Mouse (Mus musculus) T-helper 2 cell (primary cell): ENCODE results near the gene Zfp385b.

Experiments used
- in situ Hi-C: fragments of 300-600 bp; cut with MboI, MseI; formaldehyde crosslinking; loops from one replicate; pipeline ENCODE4 v1.15.1; 2025; ENCODE audit warnings: high pct_unique_total_duplicates

The Zfp385b gene

DNA sequence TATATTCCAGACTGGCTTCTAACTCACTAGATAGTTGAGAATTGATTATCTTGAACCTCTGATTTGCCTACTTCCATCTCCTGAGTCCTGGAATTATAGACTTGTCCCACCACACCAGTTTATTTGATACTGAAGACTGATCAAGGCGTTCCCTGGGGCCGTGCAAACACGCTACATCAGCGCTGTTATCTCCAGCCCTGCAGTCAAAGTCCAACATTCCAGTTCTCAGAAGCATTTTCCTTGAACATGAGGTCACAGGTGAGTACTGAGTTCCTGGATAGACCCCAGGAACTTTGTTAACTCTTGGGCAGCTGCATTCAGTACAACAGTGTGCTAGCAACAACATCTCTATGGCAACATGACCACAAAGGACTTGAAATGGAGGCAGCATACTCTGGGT lies 297.2 kb downstream of the Zfp385b start:
- in situ Hi-C loops, result no loop called here

DNA sequence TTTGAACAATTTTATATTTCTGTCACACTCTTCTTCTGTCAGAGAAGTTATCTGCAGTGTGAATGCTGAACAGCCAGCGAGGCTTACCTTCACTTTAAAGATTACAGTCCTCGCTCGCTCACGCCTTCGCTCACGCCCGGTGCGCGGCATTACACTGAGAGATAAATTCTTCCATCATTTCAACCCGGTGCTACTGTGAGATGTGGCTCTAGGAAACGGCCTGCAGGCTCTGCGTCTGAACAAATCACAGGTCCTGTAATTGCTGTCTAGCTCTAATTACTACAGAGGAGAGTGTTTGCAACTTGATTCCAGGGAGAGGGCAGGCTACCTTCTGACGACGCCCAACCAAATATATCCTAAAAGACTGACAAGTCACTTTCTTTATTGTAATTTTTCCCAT lies 300.1 kb downstream of the Zfp385b start:
- in situ Hi-C loops, result no loop called here

DNA sequence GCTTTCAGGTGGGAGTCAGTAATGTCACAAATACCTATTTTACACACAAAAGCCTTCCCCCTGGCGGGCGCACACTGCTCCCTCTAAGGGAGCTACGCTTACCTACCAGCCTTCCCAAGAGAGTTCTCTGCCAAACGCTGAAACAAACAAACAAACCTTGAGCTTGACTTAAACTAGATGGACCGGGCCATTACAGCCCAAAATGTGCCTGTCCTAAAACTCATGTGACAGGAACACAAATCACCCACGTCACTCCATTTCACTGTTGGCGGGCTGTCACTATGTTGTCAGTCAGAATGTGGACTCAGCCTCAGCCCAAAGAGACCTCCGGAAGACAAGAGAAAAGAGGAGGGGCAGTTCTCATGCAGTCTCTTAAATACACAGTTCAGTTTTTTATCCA lies 300.7 kb downstream of the Zfp385b start:
- in situ Hi-C loops, result no loop called here

DNA sequence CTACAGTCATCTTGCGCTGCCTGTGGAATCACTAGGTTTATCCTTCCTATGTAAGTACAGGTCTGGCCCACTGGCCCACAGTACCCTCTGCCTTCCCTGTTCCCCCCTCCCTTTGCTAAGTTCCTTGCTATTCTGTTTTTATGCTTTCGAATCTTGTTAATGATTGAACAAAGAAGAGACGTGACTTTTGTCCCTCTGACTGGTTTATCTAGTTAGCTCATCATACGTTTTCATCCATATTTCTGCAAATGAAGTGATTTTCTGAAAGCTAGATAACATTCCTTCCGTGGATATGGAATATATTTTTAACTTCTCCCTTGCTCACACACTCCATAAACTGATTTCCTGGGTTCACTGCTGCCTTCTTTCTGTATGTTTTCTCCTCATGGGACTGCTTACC lies 302.8 kb downstream of the Zfp385b start:
- in situ Hi-C loops, result no loop called here

DNA sequence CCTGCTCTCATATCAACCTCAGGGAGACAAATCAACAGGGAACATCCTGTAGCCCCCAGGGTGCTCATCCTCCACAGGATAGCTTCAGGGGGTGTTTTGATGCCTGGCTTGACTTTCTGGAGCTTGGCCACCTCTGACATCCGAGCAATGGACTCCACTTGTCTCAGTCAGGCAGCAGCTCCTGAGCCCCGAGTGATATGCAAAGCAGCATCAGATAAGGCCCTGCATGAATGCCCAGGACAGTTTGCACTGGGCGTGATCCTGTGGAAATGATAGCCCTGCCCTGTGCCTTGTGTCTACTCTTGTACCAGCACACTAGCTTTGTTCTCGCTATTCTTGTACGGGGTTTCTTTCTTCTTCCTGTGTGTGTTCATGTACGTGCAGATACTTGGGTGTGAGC lies 303.8 kb downstream of the Zfp385b start:
- in situ Hi-C loops, result no loop called here

DNA sequence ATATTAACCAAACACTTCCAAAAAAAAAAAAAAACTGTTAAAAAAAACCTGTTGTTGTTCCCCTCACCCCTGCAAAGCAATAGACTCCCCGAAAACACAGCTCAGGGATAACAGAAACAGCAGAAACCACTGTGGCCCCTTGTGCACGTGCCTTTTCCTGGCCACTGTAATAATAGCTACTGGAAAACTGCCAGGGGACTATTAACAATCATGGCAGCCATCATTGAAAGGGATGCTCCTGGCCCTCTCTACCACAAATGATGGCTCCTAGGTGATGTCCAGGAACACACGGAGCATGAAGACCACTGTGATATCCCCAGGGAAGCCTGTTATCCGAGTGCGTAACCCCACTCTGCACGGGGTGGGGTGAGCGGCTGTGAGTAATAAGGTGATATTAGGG lies 304.4 kb downstream of the Zfp385b start:
- in situ Hi-C loops, result no loop called here

DNA sequence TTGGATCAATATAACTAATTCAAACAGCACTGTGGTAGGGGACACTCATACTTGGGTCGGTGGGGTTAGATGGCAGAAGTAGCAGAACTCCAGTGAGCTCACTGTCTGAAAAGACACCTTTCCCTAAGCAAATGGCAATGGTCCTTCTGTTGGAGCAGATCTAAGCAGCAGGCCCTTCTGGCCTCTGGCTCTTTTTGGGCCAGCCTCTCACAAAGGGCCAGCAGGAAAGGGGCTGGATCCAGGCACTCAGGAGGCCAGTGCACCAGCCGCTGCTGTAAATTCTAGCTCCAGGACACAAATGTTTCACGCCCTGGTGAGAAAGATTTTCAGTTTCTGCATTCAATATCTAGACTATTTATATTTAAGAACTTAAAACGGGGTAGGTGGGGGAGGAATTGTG lies 305.0 kb downstream of the Zfp385b start:
- in situ Hi-C loops, result no loop called here

DNA sequence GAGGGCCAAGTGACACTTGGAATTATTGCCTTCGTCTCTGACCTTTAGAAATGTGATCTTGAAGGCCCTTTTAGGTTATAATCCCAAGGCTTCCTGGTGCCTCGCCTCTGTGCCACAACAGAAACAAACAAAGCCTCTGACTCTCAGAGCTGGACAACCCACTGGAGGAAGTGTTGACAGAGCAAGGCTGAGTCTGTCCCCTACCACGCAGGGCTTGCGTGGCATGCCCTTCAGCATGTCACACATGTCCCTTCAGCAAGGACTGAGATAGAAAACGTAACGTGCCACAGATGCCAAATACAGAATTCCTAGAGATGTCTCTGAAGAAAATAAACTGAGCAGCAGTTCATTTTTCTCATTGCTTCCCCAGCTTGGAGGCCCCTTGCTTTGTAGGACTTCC lies 310.7 kb downstream of the Zfp385b start:
- in situ Hi-C loops, result no loop called here

DNA sequence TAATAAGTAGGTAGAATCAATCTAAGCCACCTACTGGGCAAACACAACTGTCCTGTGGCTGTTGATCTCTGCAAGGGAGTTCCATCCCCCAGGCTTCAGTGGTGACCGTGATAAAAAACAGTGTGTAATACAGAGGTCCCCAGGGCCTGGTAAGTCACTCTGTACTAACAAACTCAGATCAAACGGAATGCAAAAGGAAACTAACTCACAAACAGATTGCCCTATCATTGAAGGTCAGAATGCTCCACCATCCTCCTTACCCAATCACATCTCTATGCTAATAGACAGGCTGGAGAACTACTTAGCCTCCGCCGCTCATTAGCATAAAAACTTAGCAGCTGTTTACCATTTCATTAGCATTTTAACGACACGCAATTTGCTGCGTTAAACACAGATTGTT lies 313.1 kb downstream of the Zfp385b start:
- in situ Hi-C loops, result no loop called here

DNA sequence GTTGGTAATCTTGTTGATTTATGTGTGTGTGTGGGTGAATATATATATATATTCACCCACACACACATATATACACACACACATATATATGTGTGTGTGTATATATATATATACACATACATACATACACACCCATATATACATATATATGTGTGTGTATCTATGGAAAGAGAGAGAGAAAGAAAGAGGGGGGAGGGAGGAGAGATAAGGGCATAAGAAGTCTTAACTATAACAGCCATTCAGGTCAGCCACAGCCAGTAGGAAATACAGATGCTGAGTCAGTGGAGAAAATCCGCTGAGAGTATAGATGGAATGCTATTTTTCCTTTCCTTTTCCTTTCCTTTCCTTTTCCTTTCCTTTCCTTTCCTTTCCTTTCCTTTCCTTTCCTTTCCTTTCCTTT lies 313.8 kb downstream of the Zfp385b start:
- in situ Hi-C loops, result no loop called here

DNA sequence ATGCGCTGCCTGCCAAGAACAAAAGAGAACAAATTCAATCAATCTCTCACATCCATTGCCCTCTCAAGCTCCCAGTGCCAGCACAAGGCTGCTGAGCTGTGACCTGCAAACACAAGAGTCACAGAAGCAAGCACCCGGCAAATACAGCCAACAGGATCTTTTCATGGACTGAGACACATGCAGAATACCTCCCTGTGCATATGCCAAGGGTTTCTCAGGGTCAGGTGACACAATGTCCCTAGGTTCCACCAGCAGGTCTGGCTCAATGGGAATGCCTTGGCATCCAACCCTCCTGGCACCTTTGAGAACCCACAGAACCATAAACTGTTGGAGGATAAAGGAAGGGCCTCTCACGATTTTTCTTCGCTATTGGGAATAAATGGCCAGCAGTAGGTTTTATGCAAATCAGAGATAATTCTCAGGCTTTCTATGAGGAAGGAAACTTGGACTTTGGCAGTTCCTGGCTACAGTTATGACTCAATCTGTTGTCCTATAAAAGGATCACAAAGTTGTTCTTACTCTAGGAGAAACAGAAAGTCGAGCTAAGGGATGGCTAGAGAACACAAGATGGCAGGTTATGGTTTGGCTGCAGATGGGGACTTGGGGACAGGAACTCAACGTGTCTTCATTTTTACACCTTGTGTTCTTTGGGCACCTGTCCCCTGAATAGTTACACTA lies 315.6 kb downstream of the Zfp385b start:
- in situ Hi-C loops, result no loop called here

DNA sequence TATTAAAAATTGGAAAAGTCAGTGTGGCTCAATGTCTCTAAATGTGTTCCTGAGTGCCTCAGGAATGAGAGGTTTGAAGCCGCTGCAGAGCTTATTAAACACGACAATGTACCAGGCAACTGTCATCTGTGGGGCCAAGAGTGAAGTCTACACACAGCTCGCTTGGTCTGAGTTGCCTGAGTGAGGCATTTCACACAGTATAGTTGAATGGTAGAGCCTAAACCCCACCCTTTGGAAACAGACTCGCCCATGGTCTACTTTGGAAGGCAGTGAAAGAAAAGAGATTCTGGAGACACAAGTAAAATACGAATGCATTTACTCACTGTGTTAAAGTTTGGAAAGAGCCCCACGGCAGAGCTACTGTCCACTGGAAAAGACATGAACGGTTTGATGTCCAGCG lies 316.2 kb downstream of the Zfp385b start:
- in situ Hi-C loops, result no loop called here

DNA sequence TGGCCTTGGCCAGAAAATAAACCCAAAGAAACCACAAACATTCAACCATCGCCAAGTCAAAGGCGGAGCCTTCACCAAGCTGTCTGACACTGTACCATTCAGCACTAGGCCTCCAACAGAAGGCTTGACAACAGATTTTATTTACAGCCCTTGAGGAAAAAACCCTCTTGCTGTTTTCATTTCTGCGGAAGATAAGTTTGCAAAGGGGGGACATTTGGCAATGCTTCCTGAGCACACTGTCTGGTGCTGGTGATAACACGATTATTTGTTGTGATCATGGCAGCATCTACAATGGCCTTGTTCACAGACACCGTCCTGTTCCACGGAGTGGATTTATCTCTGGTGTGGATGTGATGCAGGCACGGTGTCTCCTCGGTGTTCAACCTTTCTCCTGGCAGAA lies 317.0 kb downstream of the Zfp385b start:
- in situ Hi-C loops, result no loop called here

DNA sequence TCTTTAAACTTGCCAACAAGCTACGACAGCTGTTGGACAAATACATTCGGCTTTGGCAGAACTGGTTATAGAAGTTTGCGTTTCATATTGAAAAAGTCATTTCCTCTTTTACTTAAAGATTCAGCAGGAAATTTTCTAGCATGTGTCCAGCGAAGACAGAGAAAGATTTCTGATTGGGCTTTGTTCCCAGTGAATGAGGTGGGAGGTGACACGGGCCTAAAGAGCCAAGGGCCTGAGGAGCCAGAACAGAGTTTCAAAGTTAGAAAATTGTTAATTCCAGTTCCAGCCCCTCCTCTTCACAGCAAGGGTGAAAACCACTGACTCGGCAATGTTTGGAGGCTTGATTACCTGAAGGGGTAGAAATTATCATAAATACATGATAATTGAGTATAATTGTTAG lies 319.0 kb downstream of the Zfp385b start:
- in situ Hi-C loops, result no loop called here

DNA sequence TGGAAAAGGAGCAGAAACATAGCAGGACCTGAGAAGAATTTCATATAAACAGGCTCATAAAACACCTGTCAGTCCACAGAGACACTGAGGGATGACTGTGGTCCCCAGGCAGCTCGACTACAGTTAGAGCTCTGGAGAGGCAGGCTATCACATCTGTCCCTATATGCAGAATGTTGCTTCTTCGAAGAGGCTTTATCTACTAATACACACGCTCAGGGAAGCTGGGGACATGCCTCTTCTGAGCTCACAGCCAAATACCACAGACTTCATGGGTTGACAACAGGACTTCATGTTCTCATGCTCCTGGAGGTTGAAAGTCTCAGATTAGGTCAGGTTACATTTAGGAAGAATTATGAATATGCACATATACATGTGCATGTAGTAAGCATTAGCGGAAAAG lies 321.1 kb downstream of the Zfp385b start:
- in situ Hi-C loops, result no loop called here

DNA sequence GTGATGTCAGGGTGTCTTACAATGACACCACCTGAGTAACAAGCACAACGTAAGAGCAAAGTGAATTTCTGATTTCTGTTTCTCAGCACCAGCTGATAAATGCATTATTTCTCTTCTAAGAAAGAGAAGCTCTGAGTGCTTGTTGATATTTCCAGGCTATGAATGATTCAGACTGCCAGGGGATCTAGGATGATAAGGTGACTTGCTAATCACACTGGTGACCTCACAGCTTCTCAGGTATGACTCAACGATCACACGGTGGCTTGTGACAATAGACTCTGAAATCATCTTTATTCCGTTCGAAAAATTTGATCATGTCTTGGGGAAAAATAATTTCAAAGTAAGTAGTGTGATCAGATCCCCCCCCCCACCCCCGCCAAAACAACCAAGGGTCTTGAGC lies 321.5 kb downstream of the Zfp385b start:
- in situ Hi-C loops, result no loop called here

DNA sequence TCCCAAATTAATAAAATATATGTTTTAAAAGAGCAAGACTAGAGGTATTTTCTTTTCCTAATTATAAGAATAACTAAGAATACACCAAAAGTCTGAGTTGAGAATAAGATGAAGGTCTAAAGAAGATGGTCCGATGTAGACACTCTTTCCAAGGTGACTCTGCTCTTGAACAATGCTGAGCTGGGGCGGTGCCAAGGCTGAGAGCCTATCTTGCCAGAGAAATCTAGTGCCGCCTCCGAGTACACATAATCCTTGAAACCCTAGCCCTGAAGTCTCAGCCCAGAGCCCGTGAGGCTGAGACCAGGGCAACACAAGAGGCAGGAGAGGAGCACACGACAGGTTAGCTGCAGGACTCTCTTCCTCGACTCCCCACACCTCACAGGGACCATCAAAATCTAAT lies 323.4 kb downstream of the Zfp385b start:
- in situ Hi-C loops, result no loop called here

DNA sequence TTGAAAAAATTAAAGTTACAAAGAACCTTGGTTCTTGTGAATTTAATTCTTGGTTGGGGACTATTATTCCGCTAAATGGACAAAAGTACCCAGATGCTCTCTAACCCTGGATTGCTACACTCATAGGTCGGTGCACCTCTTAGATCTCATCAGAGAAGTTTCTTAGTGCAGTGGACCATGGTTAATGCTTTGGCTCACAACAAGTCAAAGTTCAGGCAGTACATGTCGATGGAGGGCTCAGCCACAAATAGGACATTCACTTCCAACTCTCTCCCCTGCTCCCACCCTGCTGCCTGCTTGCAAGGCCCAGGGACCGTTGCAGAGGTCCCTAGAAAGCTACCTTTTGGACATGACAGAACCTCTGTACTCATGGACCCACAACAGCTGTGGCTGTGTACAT lies 324.1 kb downstream of the Zfp385b start:
- in situ Hi-C loops, result no loop called here

DNA sequence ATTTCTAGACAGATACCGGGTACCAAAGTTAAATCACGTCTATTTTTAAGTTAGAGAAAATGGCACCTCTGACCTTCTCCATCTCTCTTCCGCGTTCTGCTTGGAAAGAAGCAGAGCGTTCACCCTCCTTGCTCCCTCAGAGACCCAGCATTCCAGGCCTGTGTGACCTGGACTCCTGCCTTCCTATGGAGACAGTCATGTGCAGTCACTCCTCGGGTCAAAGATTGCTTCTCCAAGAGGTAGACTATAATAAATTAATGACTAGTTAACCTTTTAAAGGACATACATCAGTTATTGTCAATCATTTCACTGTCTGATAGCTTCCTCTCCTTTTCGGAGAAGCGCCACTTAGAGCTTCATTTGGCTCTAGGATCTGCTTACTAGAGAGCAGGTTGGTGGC lies 325.7 kb downstream of the Zfp385b start:
- in situ Hi-C loops, result no loop called here

DNA sequence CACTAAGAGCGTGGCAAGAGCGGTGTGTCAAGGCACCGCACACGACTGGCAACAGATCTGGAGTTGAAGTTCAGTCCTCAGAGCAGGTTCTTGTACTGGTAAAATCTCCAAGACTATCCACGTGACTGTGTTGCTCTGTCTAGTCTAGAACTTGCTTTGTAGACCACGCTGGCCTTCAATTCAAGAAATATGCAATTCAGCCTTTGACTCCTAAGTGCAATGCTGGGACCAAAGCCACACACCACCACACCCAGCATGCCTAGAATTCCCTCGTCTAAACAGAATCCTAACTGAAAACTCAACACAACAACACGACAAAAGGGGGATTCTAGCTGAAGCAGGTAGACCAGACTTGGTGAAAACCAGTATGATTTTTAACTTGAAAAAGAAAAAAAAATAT lies 332.3 kb downstream of the Zfp385b start:
- in situ Hi-C loops, result no loop called here

DNA sequence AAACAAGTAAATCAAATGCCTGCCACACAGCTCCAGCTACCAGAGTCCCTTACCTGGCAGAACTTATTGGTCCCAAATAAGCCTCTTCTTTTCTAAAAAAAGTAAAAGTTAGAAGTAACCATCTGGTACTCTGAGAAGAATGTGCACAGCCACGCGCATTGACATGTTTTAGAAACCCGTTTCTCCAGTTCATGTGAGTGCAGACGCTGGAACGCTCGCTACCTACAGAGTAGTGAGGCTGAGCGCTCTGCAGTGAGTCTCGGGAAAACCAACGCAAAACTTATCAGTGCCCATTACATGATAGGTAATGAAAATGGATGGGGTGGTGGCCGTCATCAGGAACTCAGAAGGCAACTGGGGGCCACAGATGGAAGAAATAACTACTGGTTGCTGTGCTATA lies 338.2 kb downstream of the Zfp385b start:
- in situ Hi-C loops, result no loop called here

DNA sequence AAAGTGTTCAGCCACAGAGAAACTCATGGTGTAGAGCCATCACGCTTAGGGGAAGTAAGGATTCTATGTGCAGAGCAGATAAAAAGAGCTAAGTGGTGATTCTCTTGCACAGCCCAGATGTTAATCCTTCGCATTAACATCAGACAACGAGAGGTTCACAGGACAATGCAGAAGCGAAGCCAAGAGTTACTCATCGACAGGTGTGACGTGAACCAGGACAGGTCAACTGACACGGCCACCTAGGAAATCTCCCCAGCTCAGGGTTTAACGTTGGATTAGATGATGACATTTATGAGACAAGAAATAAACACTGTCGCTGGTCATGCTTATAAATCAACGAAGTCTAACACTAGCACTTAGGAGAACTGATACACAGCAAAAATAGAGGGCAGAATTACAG lies 341.9 kb downstream of the Zfp385b start:
- in situ Hi-C loops, result no loop called here

DNA sequence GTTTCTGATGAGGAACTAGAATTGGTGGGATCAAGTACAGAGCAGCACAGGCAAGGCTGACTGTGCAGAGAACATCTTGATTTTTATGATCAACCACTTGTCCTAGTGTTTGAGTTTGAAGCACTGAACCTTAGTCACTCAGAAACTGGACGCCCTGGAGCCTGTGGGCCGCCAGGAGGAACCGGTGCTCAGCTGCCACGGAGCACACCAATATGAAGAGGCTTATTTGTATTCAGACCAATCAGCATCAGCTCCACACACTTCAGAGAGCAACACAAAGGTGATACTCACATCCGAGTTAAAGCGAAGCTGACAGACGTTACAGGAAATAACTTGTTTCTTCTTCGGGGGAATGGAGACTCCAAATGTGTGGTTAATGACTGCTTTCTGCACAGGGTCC lies 343.0 kb downstream of the Zfp385b start:
- in situ Hi-C loops, result no loop called here

DNA sequence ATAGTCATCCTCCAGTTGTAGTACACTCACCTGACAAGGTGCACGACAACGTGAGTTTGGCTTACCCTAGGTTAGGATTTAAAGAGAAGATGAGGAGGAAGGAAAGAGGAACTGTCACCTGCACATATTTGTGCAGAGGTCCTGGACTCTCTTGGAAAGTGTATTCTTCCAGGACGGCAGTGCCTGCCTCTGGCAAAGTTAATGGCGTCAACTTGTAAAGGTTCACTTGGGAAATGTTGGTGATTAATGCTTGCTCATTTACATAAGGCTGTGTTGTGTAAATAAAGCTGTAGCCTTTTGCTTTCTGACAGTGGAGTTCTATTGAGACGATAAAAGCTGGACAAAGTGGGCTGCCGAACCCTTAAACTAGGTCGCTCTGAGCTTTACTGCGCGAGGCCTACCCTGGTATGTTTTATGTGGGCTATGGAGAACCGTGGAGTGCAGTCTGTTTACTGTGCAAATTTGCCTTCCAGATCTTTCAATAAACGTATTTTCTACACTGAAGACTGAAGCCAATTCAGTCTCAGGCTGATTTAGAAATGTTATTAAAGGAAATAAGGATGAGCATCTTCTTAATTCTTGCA lies 347.1 kb downstream of the Zfp385b start:
- in situ Hi-C loops, result no loop called here
